Mouse (Mus musculus) monocyte, adult 59 days (primary cell): Measurements from ENCODE around the gene Cacna1g. TPM values are rescaled to one million over a fixed set of nuclear protein-coding genes. Genes with fewer than 3 reads are reported as not detected.

Source experiments
- total RNA-seq, 2 experiments: library from RNA; stranded (reverse); gene quantifications; one replicate each; pipeline ENCODE4 v1.2.4; 2023

The Cacna1g gene
- not detected for total RNA-seq

GRCm38 (mm10) chr11:94473707-94474543 lies at the start of gene Cacna1g:
Gene Cacna1g (minus strand): TSS chr11:94474198.

DNA sequence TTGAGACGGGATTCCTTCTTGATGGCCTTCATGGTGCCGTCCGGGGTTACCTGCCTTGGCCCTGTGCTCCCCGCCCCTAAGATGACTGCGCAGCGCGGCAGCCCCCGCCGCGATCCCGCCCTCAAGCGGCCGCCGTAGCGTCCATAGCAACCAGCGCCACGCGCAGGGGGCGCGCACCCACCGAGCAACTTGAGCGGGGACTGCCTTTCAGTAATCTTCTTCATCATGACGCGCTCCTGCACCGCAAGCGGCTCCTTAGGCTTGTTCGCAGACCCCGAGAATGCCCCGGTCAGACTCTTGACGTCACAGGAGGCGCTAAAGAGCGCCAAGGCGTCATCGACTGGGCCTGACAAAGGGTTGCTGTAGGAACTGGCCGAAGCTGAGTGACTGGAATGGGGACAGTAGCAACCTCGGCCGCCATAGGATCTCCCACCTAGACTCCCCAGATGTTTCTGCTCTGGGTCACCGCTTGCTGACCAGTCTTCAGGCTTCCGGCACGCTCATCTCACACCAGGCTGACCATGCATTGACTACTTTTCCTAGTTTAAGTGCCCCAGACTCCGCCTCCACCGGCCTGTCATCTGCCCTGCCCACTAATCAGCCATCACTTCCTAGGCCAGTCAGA lies 47.3 kb upstream of the Cacna1g start, which contains the start of gene Mycbpap:
Mycbpap (minus strand) TSS at position 524 of the 625 bp plus-strand sequence.

GRCm38 (mm10) chr11:94499661-94500152 lies 25.7 kb upstream of the Cacna1g start, which contains the start of gene Epn3:
Gene Epn3 (minus strand): TSS chr11:94499974.

DNA sequence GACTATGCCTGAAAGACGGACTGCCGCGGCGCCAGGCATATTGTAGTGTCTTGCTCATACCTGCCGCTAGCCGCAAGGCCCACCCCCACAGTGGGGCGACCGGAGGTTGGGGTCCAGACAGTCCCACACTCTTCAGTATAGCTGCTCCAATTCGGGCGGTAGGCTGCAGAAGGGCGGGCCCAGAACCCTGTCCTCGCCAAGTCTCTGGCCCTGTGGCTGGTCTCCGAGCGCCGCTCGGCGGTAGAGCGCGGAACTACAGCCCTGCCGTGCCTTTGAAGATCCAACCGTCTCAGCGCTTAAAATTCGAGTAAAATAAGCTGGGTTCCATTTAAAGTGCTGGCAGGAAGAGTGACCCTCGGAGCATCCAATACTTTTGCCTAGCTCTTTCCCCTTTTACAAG lies 12.0 kb upstream of the Cacna1g start, which contains the start of gene Spata20:
Spata20 (minus strand) TSS at position 179 of the 400 bp plus-strand sequence.

DNA sequence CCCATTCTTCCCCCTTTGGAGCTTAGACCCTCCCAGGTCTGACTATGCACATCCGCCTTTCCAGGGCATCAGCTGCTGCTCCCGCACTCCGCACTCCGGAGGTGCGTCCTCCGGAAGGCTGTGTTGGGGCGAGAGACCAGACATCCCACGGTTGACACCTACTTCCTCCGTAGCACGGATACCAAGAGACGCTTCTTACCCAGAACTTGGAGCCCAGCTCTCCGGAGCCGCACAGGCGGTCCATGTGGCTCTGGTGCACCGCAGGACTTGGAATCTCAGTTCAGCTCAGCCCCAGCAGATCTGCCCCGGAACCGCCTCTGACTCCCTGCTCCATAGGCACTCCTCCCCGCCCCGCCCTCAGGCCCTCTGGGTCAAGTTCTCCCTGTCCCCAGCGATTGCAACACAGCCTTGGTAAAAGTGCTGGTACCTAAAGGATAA lies 81.3 kb downstream of the Cacna1g start, which contains the start of gene Abcc3:
Abcc3 (minus strand) TSS at position 326 of the 438 bp plus-strand sequence.

Other genes starting within 250 kb of the Cacna1g start
- under 1 TPM in 1 of 2 experiments, not detected in 1; 0.13 TPM for gene Wfikkn2, start 228.2 kb downstream of the Cacna1g start, total RNA-seq
- gene Gm21885, start 192.3 kb downstream of the Cacna1g start, total RNA-seq: not detected
- gene Luc7l3, start 152.2 kb downstream of the Cacna1g start, total RNA-seq: 10 to 100 TPM; 58.5 to 64.9 TPM
- 10 to 100 TPM; 43.6 to 52.1 TPM for gene Ankrd40, start 146.2 kb downstream of the Cacna1g start, total RNA-seq
- gene Abcc3, start 81.2 kb downstream of the Cacna1g start, total RNA-seq: 100 to 1,000 TPM in 1 of 2 experiments, 10 to 100 TPM in 1; 91.5 to 104 TPM
- not detected for gene Spata20, start 12.0 kb upstream of the Cacna1g start, total RNA-seq
- gene Epn3, start 25.8 kb upstream of the Cacna1g start, total RNA-seq: not detected
- gene Mycbpap, start 47.5 kb upstream of the Cacna1g start, total RNA-seq: under 1 TPM; 0.60 to 0.73 TPM
- gene Rsad1, start 75.1 kb upstream of the Cacna1g start, total RNA-seq: 1 to 10 TPM; 2.4 to 3.1 TPM
- gene Chad, start 90.8 kb upstream of the Cacna1g start, total RNA-seq: not detected
- gene Acsf2, start 127.7 kb upstream of the Cacna1g start, total RNA-seq: 10 to 100 TPM; 28.8 to 30.3 TPM
- gene Lrrc59, start 155.6 kb upstream of the Cacna1g start, total RNA-seq: 10 to 100 TPM; 91.0 to 92.7 TPM
- 10 to 100 TPM; 18.3 to 20.4 TPM for gene Mrpl27, start 179.6 kb upstream of the Cacna1g start, total RNA-seq
- under 1 TPM in 1 of 2 experiments, not detected in 1; 0.52 TPM for gene Eme1, start 179.8 kb upstream of the Cacna1g start, total RNA-seq
- gene Xylt2, start 203.3 kb upstream of the Cacna1g start, total RNA-seq: 10 to 100 TPM; 14.6 to 16.7 TPM
- gene Gm11541, start 230.3 kb upstream of the Cacna1g start, total RNA-seq: not detected